Mouse (Mus musculus) lung, embryonic 14.5 days (tissue): Measurements from ENCODE around the gene Gm13088. TPM values are rescaled to one million over a fixed set of nuclear protein-coding genes. Genes with fewer than 3 reads are reported as not detected.
"Not testable (repeated sequence)": the region's sequence is repeated elsewhere in the genome, so short reads cannot be mapped to it uniquely, and the experiment has no call there.

ENCODE experiments used
- ATAC-seq: fragments of 200-750 bp; cut with Nextera tagmentation; 2 replicates; pipeline ENCODE4 v1.8.0; 2017; ENCODE audit warnings: mild to moderate bottlenecking, moderate TSS enrichment, moderate library complexity; ENCODE audit not compliant: insufficient read depth
- DNase-seq: peaks from one replicate; pipeline ENCODE4 v3.0.0-alpha.2; 2015
- H3K27ac ChIP-seq: fragments of 300-500 bp; sonication (generic); 2 replicates; pipeline ENCODE4 v1.5.1; 2014; ENCODE audit warnings: low read depth, mild to moderate bottlenecking, moderate library complexity
- H3K27me3 ChIP-seq: fragments of 300-500 bp; sonication (generic); 2 replicates; pipeline ENCODE4 v1.6.1; 2014; ENCODE audit warnings: low read length, control low read depth; ENCODE audit not compliant: insufficient read depth
- H3K36me3 ChIP-seq: fragments of 300-500 bp; sonication (generic); 2 replicates; pipeline ENCODE4 v1.6.1; 2014; ENCODE audit warnings: control low read depth; ENCODE audit not compliant: insufficient read depth
- H3K4me1 ChIP-seq: fragments of 300-500 bp; sonication (generic); 2 replicates; pipeline ENCODE4 v1.6.1; 2014; ENCODE audit warnings: antibody characterized with exemption, control low read depth; ENCODE audit not compliant: insufficient read depth
- H3K4me2 ChIP-seq: fragments of 300-500 bp; sonication (generic); 2 replicates; pipeline ENCODE4 v1.6.1; 2014; ENCODE audit warnings: mild to moderate bottlenecking
- H3K4me3 ChIP-seq: fragments of 300-500 bp; sonication (generic); 2 replicates; pipeline ENCODE4 v1.5.1; 2014; ENCODE audit warnings: low read depth, low read length
- H3K9ac ChIP-seq: fragments of 300-500 bp; sonication (generic); 2 replicates; pipeline ENCODE4 v1.6.1; 2014
- H3K9me3 ChIP-seq: fragments of 300-500 bp; sonication (generic); 2 replicates; pipeline ENCODE4 v1.6.1; 2016; ENCODE audit warnings: low read depth, low read length, control low read depth
- CTCF ChIP-seq: IDR thresholded peaks from 2 replicates; pipeline ENCODE4 v1.5.1; 2016; ENCODE audit warnings: antibody characterized with exemption, low read depth
- WGBS: fragments of 180-500 bp; shearing (Covaris S2); extraction: QIAGEN DNeasy Blood & Tissue Kit; methylation state at CpG from one replicate; pipeline ENCODE4 v1.1.7; 2014; 5-methylcytosine and 5-hydroxymethylcytosine counted together
- polyA plus RNA-seq: library from polyadenylated mRNA; unstranded; fragments of >200 nt; fragmentation: Nextera tagmentation; extraction: Ambion mirVana; gene quantifications from 2 replicates; pipeline ENCODE4 v1.2.1, GENCODE M21; 2014

Gene Gm13088
- not detected in 2 replicates for polyA plus RNA-seq

GRCm38 (mm10) chr4:143657146-143657545, at the start of gene Gm13088:
TSS of gene Gm13088 (minus strand) at chr4:143657246.
- H3K36me3 ChIP-seq, H3K9ac ChIP-seq, H3K27me3 ChIP-seq, H3K9me3 ChIP-seq, H3K4me1 ChIP-seq, H3K4me3 ChIP-seq, DNase-seq, ATAC-seq, H3K4me2 ChIP-seq, H3K27ac ChIP-seq: not testable (repeated sequence)

DNA sequence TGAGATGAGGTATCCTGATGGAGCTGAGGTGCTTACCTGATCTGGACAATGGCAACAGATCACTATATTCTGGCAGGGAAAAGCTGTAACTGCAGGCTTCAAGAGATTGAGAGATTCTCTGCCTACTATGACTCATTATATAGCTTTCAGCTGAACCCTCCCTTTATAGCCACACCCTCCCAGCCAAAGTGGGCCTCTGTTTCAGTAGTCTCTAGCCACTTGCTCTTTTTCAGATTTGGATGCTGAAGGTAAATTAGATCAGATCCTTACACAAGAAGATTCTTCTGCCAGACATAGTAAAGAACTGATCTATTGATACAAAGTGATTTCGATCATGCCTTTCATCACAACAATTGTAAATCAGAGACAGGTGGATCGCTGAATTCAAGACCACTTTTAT, 45.6 kb upstream of the Gm13088 start, which contains the start of gene Gm13089:
TSS of gene Gm13089 (minus strand) at position 101 of the 400 bp plus-strand sequence.
- no peaks in the 10 kb centered on the region for H3K36me3 ChIP-seq
- no peak within 1 kb of the TSS for H3K27ac ChIP-seq
- 79% methylated on average over 2 of the region's 2 CpGs for WGBS
- TF ChIP-seq CTCF: no peak
- ATAC-seq (no peak), DNase-seq (no peak)
- H3K9me3 ChIP-seq: peaks cover 13% of the 10 kb centered on the region; the same call in 1 of the 2 replicates
- no peak within 1 kb of the TSS for H3K9ac ChIP-seq
- no peak within 1 kb of the TSS for H3K4me3 ChIP-seq
- no peak within 1 kb of the TSS for H3K4me2 ChIP-seq
- H3K27me3 ChIP-seq: no peaks in the 10 kb centered on the region
- no peaks in the 10 kb centered on the region for H3K4me1 ChIP-seq

- H3K9me3 ChIP-seq, H3K4me3 ChIP-seq, H3K27ac ChIP-seq, ATAC-seq, H3K4me2 ChIP-seq, H3K9ac ChIP-seq, H3K36me3 ChIP-seq, DNase-seq, H3K4me1 ChIP-seq, H3K27me3 ChIP-seq: not testable (repeated sequence)
- 71% methylated on average over 4 of the region's 4 CpGs for WGBS
These were observed 38.9 kb downstream of the Gm13088 start for GRCm38 (mm10) chr4:143618101-143618500.

DNA sequence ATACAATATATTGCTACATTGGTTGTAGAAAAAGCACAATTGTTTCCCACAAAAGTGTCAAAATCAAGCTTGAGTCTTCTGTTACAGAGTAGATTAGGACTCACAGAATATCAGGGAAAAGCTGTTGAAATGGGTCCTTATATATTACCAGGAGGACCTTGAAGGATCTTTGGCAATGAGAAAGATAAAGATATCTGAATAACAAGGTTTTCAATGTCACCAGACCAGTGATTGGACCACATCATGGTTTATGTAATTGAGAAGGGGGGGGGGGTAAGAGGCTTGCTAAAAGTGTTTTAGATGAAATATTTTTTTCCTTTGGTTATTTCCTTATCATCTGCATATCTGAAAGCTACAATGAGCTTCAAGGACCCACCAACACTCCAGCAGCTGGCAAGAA, 42.3 kb downstream of the Gm13088 start, which contains the start of gene Gm13083:
TSS of gene Gm13083 (plus strand) at position 301 of the 400 bp plus-strand sequence.
- not testable (repeated sequence) for DNase-seq, H3K27me3 ChIP-seq, H3K9ac ChIP-seq, H3K4me3 ChIP-seq, H3K9me3 ChIP-seq, H3K27ac ChIP-seq, H3K36me3 ChIP-seq, H3K4me1 ChIP-seq, ATAC-seq, H3K4me2 ChIP-seq

GRCm38 (mm10) chr4:143611927-143612326, 45.1 kb downstream of the Gm13088 start:
- not testable (repeated sequence) for H3K4me3 ChIP-seq, H3K27me3 ChIP-seq, H3K27ac ChIP-seq, H3K36me3 ChIP-seq, H3K9ac ChIP-seq, H3K4me2 ChIP-seq, H3K9me3 ChIP-seq, DNase-seq, H3K4me1 ChIP-seq, ATAC-seq
- WGBS: 79% methylated on average over 9 of the region's 9 CpGs

Other genes with a start within 250 kb of the Gm13088 start
- gene Pramef8, start 244.8 kb downstream of the Gm13088 start, polyA plus RNA-seq: 16.1 and 16.3 TPM in 2 replicates
- not detected in 2 replicates for gene Oog4, start 206.9 kb downstream of the Gm13088 start, polyA plus RNA-seq
- gene Gm13043, start 145.9 kb downstream of the Gm13088 start, polyA plus RNA-seq: not detected in 2 replicates
- gene Gm13040, start 121.3 kb downstream of the Gm13088 start, polyA plus RNA-seq: not detected in 2 replicates
- gene BC080695, start 105.5 kb downstream of the Gm13088 start, polyA plus RNA-seq: not detected in 2 replicates
- gene Gm13057, start 105.5 kb downstream of the Gm13088 start, polyA plus RNA-seq: not detected in 2 replicates
- gene Gm13083, start 42.2 kb downstream of the Gm13088 start, polyA plus RNA-seq: not detected in 2 replicates
- not detected in 2 replicates for gene Gm13089, start 45.5 kb upstream of the Gm13088 start, polyA plus RNA-seq
- not detected in 2 replicates for gene Gm13078, start 62.2 kb upstream of the Gm13088 start, polyA plus RNA-seq
- gene Gm13023, start 132.1 kb upstream of the Gm13088 start, polyA plus RNA-seq: not detected in 2 replicates
- gene Gm13084, start 158.8 kb upstream of the Gm13088 start, polyA plus RNA-seq: not detected in 2 replicates
- gene Gm13103, start 189.3 kb upstream of the Gm13088 start, polyA plus RNA-seq: not detected in 2 replicates
- not detected in 2 replicates for gene Pramef6, start 243.1 kb upstream of the Gm13088 start, polyA plus RNA-seq